Mouse (Mus musculus) midbrain, embryonic 13.5 days (tissue): ENCODE measurements around the gene Notch2. TPM values are rescaled to one million over a fixed set of nuclear protein-coding genes. Genes with fewer than 3 reads are reported as not detected.
A peak's percentile ranks its signal among the peaks of the same experiment; 100 is the strongest.

Experiments
- ATAC-seq: fragments of 200-750 bp; cut with Nextera tagmentation; 2 replicates; pipeline ENCODE4 v1.8.0; 2017; ENCODE audit warnings: mild to moderate bottlenecking, moderate TSS enrichment, moderate library complexity
- H3K27ac ChIP-seq: fragments of 300-500 bp; sonication (generic); 2 replicates; pipeline ENCODE4 v1.5.1; 2015; ENCODE audit warnings: inconsistent platforms, mild to moderate bottlenecking, moderate library complexity
- H3K27me3 ChIP-seq: fragments of 300-500 bp; sonication (generic); 2 replicates; pipeline ENCODE4 v1.6.1; 2015; ENCODE audit warnings: mild to moderate bottlenecking, inconsistent platforms
- H3K36me3 ChIP-seq: fragments of 300-500 bp; sonication (generic); 2 replicates; pipeline ENCODE4 v1.6.1; 2015; ENCODE audit warnings: mild to moderate bottlenecking, inconsistent platforms
- H3K4me1 ChIP-seq: fragments of 300-500 bp; sonication (generic); replicated peaks from 2 replicates; pipeline ENCODE4 v1.6.1; 2015; ENCODE audit warnings: inconsistent platforms
- H3K4me2 ChIP-seq: fragments of 300-500 bp; sonication (generic); replicated peaks from 2 replicates; pipeline ENCODE4 v1.6.1; 2015; ENCODE audit warnings: moderate library complexity, mild to moderate bottlenecking, inconsistent platforms
- H3K4me3 ChIP-seq: fragments of 300-500 bp; sonication (generic); replicated peaks from 2 replicates; pipeline ENCODE4 v1.5.1; 2015; ENCODE audit warnings: mild to moderate bottlenecking, inconsistent platforms
- H3K9ac ChIP-seq: fragments of 300-500 bp; sonication (generic); replicated peaks from 2 replicates; pipeline ENCODE4 v1.6.1; 2015; ENCODE audit warnings: mild to moderate bottlenecking, inconsistent platforms
- H3K9me3 ChIP-seq: fragments of 300-500 bp; sonication (generic); 2 replicates; pipeline ENCODE4 v1.6.1; 2016; ENCODE audit warnings: mild to moderate bottlenecking, inconsistent platforms
- WGBS: fragments of 180-500 bp; shearing (Covaris S2); methylation state at CpG from one replicate; pipeline ENCODE4 v1.1.7; 2015; 5-methylcytosine and 5-hydroxymethylcytosine counted together
- polyA plus RNA-seq: library from polyadenylated mRNA; unstranded; fragments of >200 nt; fragmentation: Nextera tagmentation; extraction: Ambion mirVana; gene quantifications from 2 replicates; pipeline ENCODE4 v1.2.1, GENCODE M21; 2015

Gene Notch2
- polyA plus RNA-seq, 1 experiment from 2014 or later, result 10.0 TPM

GRCm38 (mm10) chr3:98020431-98021229, 7.3 kb downstream of the Notch2 start:
- H3K4me1 ChIP-seq, result peaks cover 50% of the 10 kb centered on the region
- H3K9ac ChIP-seq, result no peak overlapping the region
- 78% methylated on average over 9 of the region's 9 CpGs for WGBS
- peaks cover 14% of the 10 kb centered on the region; the same call in 1 of the 2 replicates for H3K27me3 ChIP-seq
- H3K9me3 ChIP-seq, result no peaks in the 10 kb centered on the region
- H3K4me3 ChIP-seq, result no peak overlapping the region
- ATAC-seq, result no peak
- no peak overlapping the region for H3K4me2 ChIP-seq
- no peaks in the 10 kb centered on the region for H3K36me3 ChIP-seq
- no peak overlapping the region for H3K27ac ChIP-seq

GRCm38 (mm10) chr3:98024288-98024848, 11.0 kb downstream of the Notch2 start:
- Histone ChIP-seq H3K4me2 (peak overlapping the region; percentile 40), H3K36me3 (no peaks in the 10 kb centered on the region), H3K9ac (peak overlapping the region; percentile 46; the same call in 1 of the 2 replicates), H3K9me3 (no peaks in the 10 kb centered on the region), H3K27me3 (no peaks in the 10 kb centered on the region; the same call in 1 of the 2 replicates), H3K4me3 (peak overlapping the region; percentile 4; the same call in 1 of the 2 replicates), H3K27ac (peak overlapping the region; percentile 65), H3K4me1 (peaks cover 55% of the 10 kb centered on the region)
- 1% methylated on average over 13 of the region's 13 CpGs for WGBS
- ATAC-seq, result peak; percentile 71

GRCm38 (mm10) chr3:98025521-98025920, 12.2 kb downstream of the Notch2 start:
- Histone ChIP-seq H3K4me2 (no peak overlapping the region), H3K4me1 (peaks cover 52% of the 10 kb centered on the region), H3K27me3 (no peaks in the 10 kb centered on the region; the same call in 1 of the 2 replicates), H3K4me3 (no peak overlapping the region), H3K36me3 (no peaks in the 10 kb centered on the region), H3K9ac (no peak overlapping the region), H3K9me3 (no peaks in the 10 kb centered on the region), H3K27ac (0 out of 2 replicates have a peak overlapping the region, but pooled peaks have one; percentile 51)
- ATAC-seq, result 0 out of 2 replicates have a peak, but pooled peaks have one; percentile 22
- WGBS, result 27% methylated on average over 14 of the region's 14 CpGs

- no peak overlapping the region for H3K4me2 ChIP-seq
- H3K27me3 ChIP-seq, result no peaks in the 10 kb centered on the region; the same call in 1 of the 2 replicates
- H3K36me3 ChIP-seq, result no peaks in the 10 kb centered on the region
- WGBS, result 29% methylated on average over 10 of the region's 10 CpGs
- peak; percentile 78 for ATAC-seq
- H3K4me1 ChIP-seq, result peaks cover 49% of the 10 kb centered on the region
- no peak overlapping the region for H3K9ac ChIP-seq
- no peak overlapping the region for H3K4me3 ChIP-seq
- no peaks in the 10 kb centered on the region for H3K9me3 ChIP-seq
- 0 out of 2 replicates have a peak overlapping the region, but pooled peaks have one; percentile 20 for H3K27ac ChIP-seq
These were observed 12.9 kb downstream of the Notch2 start for GRCm38 (mm10) chr3:98025921-98026880.

GRCm38 (mm10) chr3:98027371-98027774, 14.0 kb downstream of the Notch2 start:
- H3K36me3 ChIP-seq, result no peaks in the 10 kb centered on the region
- no peaks in the 10 kb centered on the region for H3K9me3 ChIP-seq
- H3K9ac ChIP-seq, result no peak overlapping the region
- no peak overlapping the region for H3K4me2 ChIP-seq
- no peak overlapping the region for H3K4me3 ChIP-seq
- H3K27me3 ChIP-seq, result no peaks in the 10 kb centered on the region; the same call in 1 of the 2 replicates
- ATAC-seq, result no peak
- whole genome bisulfite sequencing, result 60% methylated on average over 3 of the region's 3 CpGs
- peaks cover 49% of the 10 kb centered on the region for H3K4me1 ChIP-seq
- H3K27ac ChIP-seq, result no peak overlapping the region

- Histone ChIP-seq H3K4me3 (no peak overlapping the region), H3K4me1 (peaks cover 49% of the 10 kb centered on the region), H3K9ac (no peak overlapping the region), H3K9me3 (no peaks in the 10 kb centered on the region), H3K36me3 (no peaks in the 10 kb centered on the region), H3K4me2 (no peak overlapping the region), H3K27me3 (no peaks in the 10 kb centered on the region; the same call in 1 of the 2 replicates), H3K27ac (no peak overlapping the region)
- ATAC-seq, result no peak
- WGBS, result 42% methylated on average over 4 of the region's 4 CpGs
These were observed 14.7 kb downstream of the Notch2 start for GRCm38 (mm10) chr3:98028072-98028471.

- Histone ChIP-seq H3K27me3 (no peaks in the 10 kb centered on the region; the same call in 1 of the 2 replicates), H3K27ac (no peak overlapping the region), H3K4me3 (no peak overlapping the region), H3K4me2 (no peak overlapping the region), H3K9ac (no peak overlapping the region), H3K9me3 (no peaks in the 10 kb centered on the region), H3K36me3 (no peaks in the 10 kb centered on the region), H3K4me1 (peaks cover 48% of the 10 kb centered on the region)
- WGBS, result 74% methylated on average over 10 of the region's 10 CpGs
- ATAC-seq, result no peak
These were observed 15.6 kb downstream of the Notch2 start for GRCm38 (mm10) chr3:98028936-98029335.

GRCm38 (mm10) chr3:98031104-98031503, 17.8 kb downstream of the Notch2 start:
- H3K4me3 ChIP-seq, result no peak overlapping the region
- no peaks in the 10 kb centered on the region for H3K27me3 ChIP-seq
- 85% methylated on average over 7 of the region's 7 CpGs for WGBS
- H3K27ac ChIP-seq, result no peak overlapping the region
- ATAC-seq, result no peak
- H3K36me3 ChIP-seq, result no peaks in the 10 kb centered on the region
- H3K4me2 ChIP-seq, result no peak overlapping the region
- H3K4me1 ChIP-seq, result peaks cover 44% of the 10 kb centered on the region
- H3K9me3 ChIP-seq, result no peaks in the 10 kb centered on the region
- H3K9ac ChIP-seq, result no peak overlapping the region

GRCm38 (mm10) chr3:98032191-98032590, 18.9 kb downstream of the Notch2 start:
- ATAC-seq, result no peak
- Histone ChIP-seq H3K4me3 (no peak overlapping the region), H3K4me1 (peaks cover 40% of the 10 kb centered on the region), H3K4me2 (no peak overlapping the region), H3K9ac (no peak overlapping the region), H3K27ac (no peak overlapping the region), H3K36me3 (no peaks in the 10 kb centered on the region), H3K27me3 (no peaks in the 10 kb centered on the region), H3K9me3 (no peaks in the 10 kb centered on the region)
- WGBS, result 79% methylated on average over 3 of the region's 3 CpGs

GRCm38 (mm10) chr3:98032944-98033343, 19.6 kb downstream of the Notch2 start:
- Histone ChIP-seq H3K36me3 (no peaks in the 10 kb centered on the region), H3K9ac (no peak overlapping the region), H3K27ac (no peak overlapping the region), H3K27me3 (no peaks in the 10 kb centered on the region), H3K4me1 (peaks cover 37% of the 10 kb centered on the region), H3K9me3 (no peaks in the 10 kb centered on the region), H3K4me3 (no peak overlapping the region), H3K4me2 (no peak overlapping the region)
- WGBS, result 44% methylated on average over 5 of the region's 5 CpGs
- ATAC-seq, result no peak
